Mouse (Mus musculus) lung, embryonic 14.5 days (tissue): ENCODE measurements at regions not wholly inside any gene's neighbourhood (a gene's known extent, or its start where the extent isn't known, plus 50 kb on each side); places are given as distances from the start of the nearest gene placed in this dataset.
A peak's percentile ranks its signal among the peaks of the same experiment; 100 is the strongest.

Experiments used
- ATAC-seq: fragments of 200-750 bp; cut with Nextera tagmentation; 2 replicates; pipeline ENCODE4 v1.8.0; 2017; ENCODE audit warnings: mild to moderate bottlenecking, moderate TSS enrichment, moderate library complexity; ENCODE audit not compliant: insufficient read depth
- DNase-seq: peaks from one replicate; pipeline ENCODE4 v3.0.0-alpha.2; 2015
- H3K27ac ChIP-seq: fragments of 300-500 bp; sonication (generic); 2 replicates; pipeline ENCODE4 v1.5.1; 2014; ENCODE audit warnings: low read depth, mild to moderate bottlenecking, moderate library complexity
- H3K27me3 ChIP-seq: fragments of 300-500 bp; sonication (generic); 2 replicates; pipeline ENCODE4 v1.6.1; 2014; ENCODE audit warnings: low read length, control low read depth; ENCODE audit not compliant: insufficient read depth
- H3K36me3 ChIP-seq: fragments of 300-500 bp; sonication (generic); 2 replicates; pipeline ENCODE4 v1.6.1; 2014; ENCODE audit warnings: control low read depth; ENCODE audit not compliant: insufficient read depth
- H3K4me1 ChIP-seq: fragments of 300-500 bp; sonication (generic); 2 replicates; pipeline ENCODE4 v1.6.1; 2014; ENCODE audit warnings: antibody characterized with exemption, control low read depth; ENCODE audit not compliant: insufficient read depth
- H3K4me2 ChIP-seq: fragments of 300-500 bp; sonication (generic); 2 replicates; pipeline ENCODE4 v1.6.1; 2014; ENCODE audit warnings: mild to moderate bottlenecking
- H3K4me3 ChIP-seq: fragments of 300-500 bp; sonication (generic); 2 replicates; pipeline ENCODE4 v1.5.1; 2014; ENCODE audit warnings: low read depth, low read length
- H3K9ac ChIP-seq: fragments of 300-500 bp; sonication (generic); 2 replicates; pipeline ENCODE4 v1.6.1; 2014
- H3K9me3 ChIP-seq: fragments of 300-500 bp; sonication (generic); 2 replicates; pipeline ENCODE4 v1.6.1; 2016; ENCODE audit warnings: low read depth, low read length, control low read depth
- CTCF ChIP-seq: IDR thresholded peaks from 2 replicates; pipeline ENCODE4 v1.5.1; 2016; ENCODE audit warnings: antibody characterized with exemption, low read depth
- WGBS: fragments of 180-500 bp; shearing (Covaris S2); extraction: QIAGEN DNeasy Blood & Tissue Kit; methylation state at CpG from one replicate; pipeline ENCODE4 v1.1.7; 2014; 5-methylcytosine and 5-hydroxymethylcytosine counted together

DNA sequence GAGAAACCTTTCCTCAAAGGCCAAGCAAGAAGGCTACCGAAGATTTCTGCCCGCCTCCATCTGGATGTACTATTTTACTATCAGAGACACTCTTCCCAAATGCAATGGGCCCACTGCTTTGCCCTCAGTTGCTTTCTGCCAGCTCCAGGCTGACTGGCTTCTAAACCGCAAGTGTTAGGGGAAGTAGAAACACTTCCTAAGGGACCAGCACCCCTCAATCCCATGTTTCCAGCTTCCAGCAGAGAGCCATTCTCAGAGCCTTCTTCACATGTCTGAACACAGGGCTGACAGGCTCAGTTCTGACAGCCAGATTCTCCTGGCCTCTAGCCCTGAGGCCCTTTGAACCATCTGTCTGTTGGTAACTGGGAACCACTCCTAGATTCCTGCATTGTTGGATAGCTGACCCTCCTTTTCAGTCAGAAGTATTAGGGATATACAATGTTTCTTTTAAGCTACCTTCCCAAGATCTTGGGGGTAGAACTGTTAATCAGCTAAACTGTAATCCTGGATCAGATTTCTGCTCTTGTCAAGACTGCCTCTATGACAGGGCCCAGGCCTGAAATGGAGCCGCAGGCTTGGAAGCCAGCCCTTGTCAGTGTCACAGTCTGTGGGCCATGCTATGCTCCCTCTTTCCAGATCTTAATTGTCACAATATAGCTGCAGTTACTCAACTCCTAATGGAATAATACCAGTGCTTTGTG, 355.8 kb downstream of the 1700129C05Rik start:
- WGBS, result 87% methylated on average over 4 of the region's 4 CpGs
- DNase-seq, result peak; percentile 18

GRCm38 (mm10) chr14:58783201-58783600, 359.5 kb downstream of the 1700129C05Rik start:
- H3K27ac ChIP-seq, result no peak overlapping the region
- no peaks in the 10 kb centered on the region for H3K27me3 ChIP-seq
- ATAC-seq (no peak), DNase-seq (no peak)
- H3K9ac ChIP-seq, result no peak overlapping the region
- 62% methylated on average over 1 of the region's 1 CpGs for WGBS
- H3K36me3 ChIP-seq, result no peaks in the 10 kb centered on the region
- no peak for TF ChIP-seq CTCF
- no peaks in the 10 kb centered on the region for H3K4me1 ChIP-seq
- no peak overlapping the region for H3K4me3 ChIP-seq
- no peaks in the 10 kb centered on the region for H3K9me3 ChIP-seq
- no peak overlapping the region for H3K4me2 ChIP-seq

More for the DNA sequence above, 355.8 kb downstream of the 1700129C05Rik start:
- Histone ChIP-seq H3K4me1 (no peaks in the 10 kb centered on the region), H3K36me3 (no peaks in the 10 kb centered on the region), H3K9me3 (no peaks in the 10 kb centered on the region), H3K27me3 (no peaks in the 10 kb centered on the region), H3K4me2 (no peak overlapping the region), H3K9ac (no peak overlapping the region), H3K27ac (no peak overlapping the region), H3K4me3 (no peak overlapping the region)
- TF ChIP-seq CTCF, result no peak
- no peak; the same call in 1 of the 2 replicates for ATAC-seq

GRCm38 (mm10) chr14:58780306-58780705, 362.4 kb downstream of the 1700129C05Rik start:
- H3K27me3 ChIP-seq, result no peaks in the 10 kb centered on the region
- H3K36me3 ChIP-seq, result no peaks in the 10 kb centered on the region
- no peak overlapping the region for H3K4me2 ChIP-seq
- no peak overlapping the region for H3K9ac ChIP-seq
- no peak overlapping the region for H3K4me3 ChIP-seq
- 82% methylated on average over 4 of the region's 4 CpGs for WGBS
- no peaks in the 10 kb centered on the region for H3K4me1 ChIP-seq
- no peaks in the 10 kb centered on the region for H3K9me3 ChIP-seq
- ATAC-seq, result no peak
- TF ChIP-seq CTCF, result no peak
- DNase-seq, result no peak
- no peak overlapping the region for H3K27ac ChIP-seq

GRCm38 (mm10) chr14:58778675-58779074, 364.0 kb downstream of the 1700129C05Rik start:
- no peak for TF ChIP-seq CTCF
- Histone ChIP-seq H3K4me1 (no peaks in the 10 kb centered on the region), H3K27me3 (no peaks in the 10 kb centered on the region), H3K27ac (no peak overlapping the region), H3K4me2 (no peak overlapping the region), H3K9ac (no peak overlapping the region), H3K4me3 (no peak overlapping the region), H3K9me3 (no peaks in the 10 kb centered on the region), H3K36me3 (no peaks in the 10 kb centered on the region)
- DNase-seq (peak; percentile 27), ATAC-seq (no peak)
- WGBS, result 58% methylated on average over 4 of the region's 4 CpGs

GRCm38 (mm10) chr14:58761291-58761690, 381.4 kb downstream of the 1700129C05Rik start:
- no peaks in the 10 kb centered on the region for H3K4me1 ChIP-seq
- no peaks in the 10 kb centered on the region for H3K36me3 ChIP-seq
- ATAC-seq (no peak), DNase-seq (no peak)
- no peak for TF ChIP-seq CTCF
- no peaks in the 10 kb centered on the region for H3K27me3 ChIP-seq
- no peak overlapping the region for H3K4me2 ChIP-seq
- no peak overlapping the region for H3K27ac ChIP-seq
- no peak overlapping the region for H3K9ac ChIP-seq
- no peaks in the 10 kb centered on the region for H3K9me3 ChIP-seq
- WGBS, result 83% methylated on average over 2 of the region's 2 CpGs
- H3K4me3 ChIP-seq, result no peak overlapping the region

- no peak overlapping the region for H3K27ac ChIP-seq
- H3K4me3 ChIP-seq, result no peak overlapping the region
- no peaks in the 10 kb centered on the region for H3K27me3 ChIP-seq
- 73% methylated on average over 4 of the region's 4 CpGs for WGBS
- no peaks in the 10 kb centered on the region for H3K36me3 ChIP-seq
- no peaks in the 10 kb centered on the region for H3K9me3 ChIP-seq
- DNase-seq, result no peak
- H3K4me1 ChIP-seq, result no peaks in the 10 kb centered on the region
- no peak for ATAC-seq
- no peak overlapping the region for H3K9ac ChIP-seq
- no peak overlapping the region for H3K4me2 ChIP-seq
- TF ChIP-seq CTCF, result no peak
Observed at GRCm38 (mm10) chr14:58759759-58760158, 382.9 kb downstream of the 1700129C05Rik start.

- H3K27me3 ChIP-seq, result no peaks in the 10 kb centered on the region
- no peak for TF ChIP-seq CTCF
- no peak overlapping the region for H3K4me2 ChIP-seq
- no peak overlapping the region for H3K9ac ChIP-seq
- WGBS, result 84% methylated on average over 7 of the region's 7 CpGs
- ATAC-seq (no peak), DNase-seq (no peak)
- H3K4me3 ChIP-seq, result no peak overlapping the region
- H3K27ac ChIP-seq, result no peak overlapping the region
- H3K4me1 ChIP-seq, result no peaks in the 10 kb centered on the region
- no peaks in the 10 kb centered on the region for H3K9me3 ChIP-seq
- no peaks in the 10 kb centered on the region for H3K36me3 ChIP-seq
Observed at GRCm38 (mm10) chr14:58753781-58754180, 388.9 kb downstream of the 1700129C05Rik start.

DNA sequence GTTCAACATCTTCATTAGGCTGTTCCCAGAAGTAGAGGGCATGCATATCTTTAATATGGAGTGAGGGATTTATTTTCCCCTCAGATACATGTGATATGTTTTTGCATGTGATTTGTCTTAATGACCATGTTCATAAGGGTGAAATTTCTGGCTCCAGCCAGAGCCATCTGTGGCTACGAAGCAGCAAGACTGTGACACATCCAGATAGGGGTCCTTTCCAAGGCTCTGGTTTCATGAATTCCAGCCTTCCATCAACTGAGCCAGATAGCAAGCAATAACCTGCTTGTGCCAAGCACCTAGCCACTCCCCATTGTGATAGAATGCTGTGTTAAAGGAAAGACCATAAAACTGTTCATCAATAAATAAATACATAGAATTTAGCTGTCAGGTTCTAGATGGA, 389.6 kb downstream of the 1700129C05Rik start:
- H3K36me3 ChIP-seq, result no peaks in the 10 kb centered on the region
- WGBS, result 80% methylated on average over 1 of the region's 1 CpGs
- no peak for ATAC-seq

More for the DNA sequence above, 389.6 kb downstream of the 1700129C05Rik start:
- no peak for TF ChIP-seq CTCF
- Histone ChIP-seq H3K9me3 (no peaks in the 10 kb centered on the region), H3K9ac (no peak overlapping the region), H3K27ac (no peak overlapping the region), H3K4me2 (no peak overlapping the region), H3K27me3 (no peaks in the 10 kb centered on the region), H3K4me3 (no peak overlapping the region), H3K4me1 (no peaks in the 10 kb centered on the region)
- DNase-seq, result no peak
